Mouse (Mus musculus) erythroblast, embryonic 14.5 days (primary cell): ENCODE results near the gene Gm28038.

Experiments used
- GATA1 ChIP-seq: IDR thresholded peaks from 2 replicates; pipeline ENCODE4 v1.6.1; 2012; ENCODE audit warnings: low read length, inconsistent platforms, mixed read lengths
- TAL1 ChIP-seq: IDR thresholded peaks from 3 replicates; pipeline ENCODE4 v1.6.1; 2012; ENCODE audit warnings: low read length, inconsistent platforms, mixed read lengths

DNA sequence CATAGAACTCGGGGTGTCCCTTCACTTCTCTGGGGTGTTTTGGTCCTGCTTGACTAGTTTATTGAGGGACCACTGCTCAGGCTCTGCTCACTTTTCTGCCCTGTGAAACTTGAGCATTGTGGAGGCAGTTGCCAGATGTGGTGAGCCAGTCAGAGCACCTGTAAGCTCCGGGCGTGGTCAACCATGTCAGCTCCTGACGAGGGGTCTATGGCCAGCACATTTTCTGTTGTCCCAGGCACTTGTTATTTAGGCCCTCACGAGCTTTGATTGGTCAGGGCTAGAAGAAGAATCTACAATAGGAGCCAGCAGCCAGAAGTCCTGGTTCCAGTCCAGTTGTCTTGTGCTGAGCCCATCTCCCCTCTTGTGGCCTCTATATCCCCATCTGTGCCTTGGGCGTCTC, 17.0 kb upstream of the Gm28038 start:
- no peak for TF ChIP-seq TAL1
- TF ChIP-seq GATA1 = no peak
